Mouse (Mus musculus): ENCODE measurements around the gene Cers6.

DNA sequence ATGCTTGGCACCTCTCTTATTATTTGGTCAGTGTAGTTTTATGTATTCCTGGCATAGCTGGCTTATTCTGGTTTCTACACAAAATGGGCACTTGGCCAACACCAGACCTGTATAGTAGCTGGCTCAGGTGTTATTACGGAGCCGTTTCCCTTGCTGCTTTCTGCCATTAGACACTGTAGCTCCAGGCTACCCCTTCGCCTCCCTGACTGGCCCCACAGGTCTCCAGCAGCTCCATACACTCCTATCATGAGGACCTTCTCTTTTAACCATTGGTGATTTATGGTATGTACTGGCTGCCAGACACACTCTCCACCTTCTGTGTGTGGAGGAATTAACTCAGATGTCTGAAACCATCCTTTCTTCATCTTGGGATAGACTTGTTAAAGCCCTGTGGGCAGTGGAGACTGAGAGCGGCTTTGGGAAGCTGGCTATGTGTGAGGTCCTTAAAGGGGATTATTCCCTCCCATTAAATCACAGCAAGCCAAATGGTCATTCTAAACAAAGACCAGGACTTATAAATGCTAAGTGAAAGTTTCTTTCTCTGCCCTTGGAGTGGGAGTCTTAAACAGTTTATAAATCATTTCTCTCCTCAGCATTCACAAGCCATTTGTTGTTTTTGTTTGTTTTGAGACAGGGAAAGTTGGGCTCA lies 192.1 kb downstream of the Cers6 start:
- TF ChIP-seq GATA1 (IDR thresholded peaks at IDR 0.05; ENCODE audit: low read length) (no peak), TAL1 (IDR thresholded peaks at IDR 0.05; ENCODE audit: low read length) (no peak)
